Mouse (Mus musculus): Measurements from ENCODE around the gene Itgb3bp. TPM values are rescaled to one million over a fixed set of nuclear protein-coding genes. Genes with fewer than 3 reads are reported as not detected.

Gene Itgb3bp
- total RNA-seq (2023) = 11.8 TPM

GRCm38 (mm10) chr4:99929613-99930517 is at the start of gene Itgb3bp:
Gene Itgb3bp (minus strand): TSS chr4:99929813.

GRCm38 (mm10) chr4:99929149-99929612 is 432 bp downstream of the Itgb3bp start, which contains the start of gene Pgm1:
Gene Pgm1 (plus strand): TSS chr4:99929414.

DNA sequence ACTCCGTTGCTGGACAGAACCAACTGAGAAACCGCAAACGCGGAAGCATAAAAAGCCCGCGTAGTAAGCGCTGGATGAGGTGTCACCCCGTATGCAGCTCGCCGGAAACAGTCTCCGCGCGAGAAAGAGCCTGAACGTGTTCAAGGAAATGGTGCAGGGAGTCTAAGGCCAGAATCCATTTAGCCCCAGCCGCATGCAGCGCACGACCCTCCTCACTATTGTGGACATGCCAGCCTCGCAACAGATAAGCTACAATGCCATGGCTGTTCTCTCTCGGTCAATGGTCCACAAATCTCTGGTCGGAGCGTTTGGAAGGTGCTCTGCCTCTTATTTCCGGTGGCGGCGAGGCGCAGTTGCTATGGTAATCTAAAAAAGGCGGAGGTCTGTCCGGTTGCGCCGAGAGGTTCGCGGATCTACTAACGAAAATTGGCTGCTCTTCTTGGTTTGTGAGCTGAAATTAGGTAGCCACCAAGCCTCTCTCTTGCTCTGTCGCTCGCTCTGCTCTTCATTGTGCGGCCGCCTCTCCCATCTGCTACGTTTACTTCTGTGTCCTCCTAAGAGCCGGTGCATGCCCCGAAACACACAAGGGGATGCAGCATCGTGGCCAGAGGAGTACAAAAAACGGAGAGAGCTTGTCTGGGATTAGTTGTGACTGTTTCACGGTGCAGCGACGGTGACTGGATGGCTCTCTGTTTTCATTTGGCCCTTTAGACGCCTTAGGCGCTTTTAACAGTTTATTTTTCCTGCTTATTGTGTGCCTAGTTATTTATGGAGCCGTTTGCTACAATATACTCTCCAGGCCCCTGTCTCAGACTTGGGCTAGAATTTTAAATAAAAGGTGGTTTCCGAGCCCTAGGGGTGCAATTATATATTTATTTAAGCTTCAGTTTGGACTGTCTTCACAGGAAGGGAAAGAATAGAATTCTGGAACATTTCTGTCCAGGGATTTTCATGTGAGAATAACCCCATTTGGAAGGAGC is 100.2 kb downstream of the Itgb3bp start, which contains the start of gene Efcab7:
Gene Efcab7 (plus strand): TSS at position 105 of the 980 bp plus-strand sequence.

Other genes starting within 250 kb of the Itgb3bp start
- 3.1 TPM for gene Alg6, start 214.1 kb downstream of the Itgb3bp start, total RNA-seq (2023)
- gene Efcab7, start 100.6 kb downstream of the Itgb3bp start, total RNA-seq (2023) = 4.2 TPM
- gene Pgm1, start 399 bp downstream of the Itgb3bp start, total RNA-seq (2023) = 19.3 TPM
- not detected for gene Ror1, start 166.0 kb upstream of the Itgb3bp start, total RNA-seq (2023)

Measured in CD4-positive naive resting alpha-beta T cell, adult 76 days (primary cell).